Mouse (Mus musculus) CD4-positive, CD25-positive, alpha-beta regulatory T cell, adult 2 months (primary cell): ENCODE measurements around the gene Sh3bp5.
A peak's percentile ranks its signal among the peaks of the same experiment; 100 is the strongest.
"Not testable (repeated sequence)": the region's sequence is repeated elsewhere in the genome, so short reads cannot be mapped to it uniquely, and the experiment has no call there.

ENCODE experiments used
- DNase-seq: peaks from one replicate; pipeline ENCODE4 v3.0.0-alpha.2; 2012; ENCODE audit warnings: low read depth, low spot score

Sh3bp5 gene

DNA sequence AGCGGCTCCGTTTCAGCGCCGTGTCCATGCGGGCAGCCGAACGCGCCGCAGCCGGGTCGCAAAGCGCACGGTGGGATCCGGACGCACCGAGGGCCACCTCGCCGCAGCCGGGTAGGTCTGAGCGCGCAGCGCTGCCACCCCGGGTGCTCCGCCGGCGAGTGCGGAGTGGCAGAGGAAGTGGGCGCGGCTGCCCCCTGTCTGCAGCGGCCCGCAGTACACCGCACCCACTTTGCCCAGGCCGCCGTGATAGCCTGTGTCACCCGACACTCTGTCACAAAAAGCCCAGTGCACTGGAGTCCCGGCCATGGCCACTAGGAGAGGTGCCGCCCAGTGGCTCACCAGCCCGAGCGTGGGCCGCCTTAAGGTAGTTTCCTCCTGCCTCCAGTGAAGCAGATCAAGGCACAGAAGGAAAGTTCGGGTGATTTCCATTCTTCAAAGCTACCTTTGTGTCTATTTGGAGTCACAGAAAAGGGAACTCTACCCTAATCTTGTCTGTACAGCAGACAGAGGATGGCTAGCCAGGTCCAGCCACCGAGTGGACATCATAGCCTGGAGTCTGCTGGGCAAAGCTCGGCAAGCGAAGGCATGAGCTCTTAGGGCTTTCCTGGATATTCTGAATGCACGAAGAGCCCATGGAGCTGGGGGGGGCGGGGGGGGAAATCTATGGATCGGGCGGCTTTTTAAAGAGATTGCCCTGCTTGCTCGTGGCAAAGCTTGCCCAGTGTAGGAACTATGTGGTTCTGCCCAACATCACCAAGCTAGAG is at the start of gene Sh3bp5:
Gene Sh3bp5 (minus strand): TSS at position 149 of the 764 bp plus-strand sequence.
- DNase-seq = peak; percentile 97

DNA sequence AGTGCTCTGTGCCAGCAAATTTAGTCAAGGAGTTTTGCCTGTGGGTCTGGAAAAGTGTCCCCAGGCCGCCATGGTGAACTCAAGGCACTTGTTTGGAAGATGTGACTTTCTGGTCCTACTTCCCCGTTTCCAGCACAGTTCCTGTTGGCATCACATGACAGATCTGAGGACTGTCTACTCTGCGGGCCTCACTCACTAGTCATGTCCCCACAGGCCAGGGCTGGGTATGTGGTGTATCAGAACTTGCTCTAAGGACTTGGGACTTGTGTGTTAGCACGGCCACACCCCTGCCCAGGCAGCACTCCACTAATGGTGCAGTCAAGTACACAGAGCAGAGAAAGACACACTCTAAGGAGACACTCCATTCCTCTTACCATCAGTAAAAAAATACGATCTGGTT is 46.5 kb upstream of the Sh3bp5 start:
- DNase-seq = no peak

DNA sequence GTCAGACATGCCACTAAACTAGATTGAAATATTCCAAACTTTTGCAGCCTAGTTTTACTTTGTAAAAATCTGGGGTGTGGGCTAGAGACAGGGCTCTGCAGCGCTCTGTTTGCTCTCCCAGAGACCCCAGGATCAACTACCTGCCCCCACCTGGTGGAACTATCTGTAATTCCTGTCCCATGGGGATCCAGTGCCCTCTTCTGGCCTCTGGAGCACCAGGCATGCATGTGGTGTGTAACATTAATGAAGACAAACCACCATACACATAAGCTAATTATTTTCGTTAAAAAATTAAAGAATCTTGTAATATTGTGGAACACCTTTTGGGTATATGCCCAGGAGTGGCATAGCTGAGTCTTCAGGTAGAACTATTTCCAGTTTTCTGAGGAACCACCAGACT is 37.4 kb upstream of the Sh3bp5 start:
- peak; percentile 14 for DNase-seq

DNA sequence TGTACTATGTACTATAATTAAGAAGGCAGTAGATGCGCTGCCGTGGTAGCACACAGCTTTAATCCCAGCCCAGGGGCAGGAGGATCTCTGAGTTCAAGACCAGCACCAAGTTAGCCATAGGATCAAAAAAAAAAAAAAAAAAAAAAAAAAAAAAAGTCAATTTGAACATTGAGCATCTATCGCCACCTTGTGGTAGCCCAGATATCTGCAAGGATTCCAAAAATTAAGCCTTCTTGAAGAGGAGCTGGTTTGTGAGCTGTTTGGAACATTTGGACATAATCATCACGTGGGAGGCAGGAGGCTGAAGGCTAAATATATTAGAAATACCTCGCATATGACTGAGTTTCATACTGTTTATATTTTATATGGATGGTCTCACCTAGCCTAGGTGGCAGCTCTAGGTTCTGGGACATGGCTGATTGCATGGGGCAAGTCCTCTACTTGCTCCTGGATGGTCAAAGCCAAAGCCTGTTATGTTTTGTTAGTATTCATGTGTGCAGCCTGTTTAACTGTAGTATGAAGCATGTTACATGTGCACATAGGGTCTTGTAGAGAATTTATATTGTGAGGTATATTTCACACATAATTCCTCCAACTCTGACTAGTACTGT is 36.7 kb upstream of the Sh3bp5 start:
- peak; percentile 85 for DNase-seq

DNA sequence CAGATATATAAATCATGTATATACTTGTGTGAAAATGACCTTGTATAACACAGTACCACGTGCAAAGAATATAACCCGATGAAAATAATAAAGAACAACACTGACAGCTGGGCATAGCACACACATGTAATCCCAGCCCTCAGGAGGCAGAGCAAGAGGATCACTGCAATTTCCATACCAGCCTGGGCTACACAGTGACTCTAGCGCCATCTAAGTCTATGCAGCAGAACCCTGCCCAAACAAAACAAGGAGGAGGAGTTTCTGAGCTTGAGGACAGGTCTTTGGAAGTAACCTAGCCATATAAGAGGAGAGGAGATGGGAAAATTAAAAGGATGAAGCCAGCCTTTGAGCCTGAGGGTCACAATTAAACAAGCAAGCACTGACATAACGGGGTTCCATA is 33.8 kb upstream of the Sh3bp5 start:
- DNase-seq = no peak

DNA sequence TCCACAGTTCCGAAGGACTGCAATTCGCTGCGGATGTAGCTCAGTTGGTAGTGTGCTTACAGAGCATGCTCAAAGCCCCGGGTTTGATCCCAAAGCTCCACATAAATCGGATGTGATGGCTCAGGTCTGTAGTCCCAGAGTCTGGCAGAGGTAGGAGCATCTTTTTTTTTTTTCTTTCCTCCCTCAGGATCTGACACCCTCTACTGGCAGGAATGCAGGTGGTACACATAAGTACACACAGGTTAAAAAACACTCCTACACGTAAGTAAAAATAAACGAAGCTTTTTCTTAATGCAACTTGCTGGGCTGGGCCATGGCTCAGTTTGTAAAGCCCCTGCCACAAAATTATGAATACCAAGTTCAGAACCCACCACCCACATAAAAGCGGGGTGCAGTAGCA is 28.3 kb upstream of the Sh3bp5 start:
- DNase-seq = peak; percentile 31

DNA sequence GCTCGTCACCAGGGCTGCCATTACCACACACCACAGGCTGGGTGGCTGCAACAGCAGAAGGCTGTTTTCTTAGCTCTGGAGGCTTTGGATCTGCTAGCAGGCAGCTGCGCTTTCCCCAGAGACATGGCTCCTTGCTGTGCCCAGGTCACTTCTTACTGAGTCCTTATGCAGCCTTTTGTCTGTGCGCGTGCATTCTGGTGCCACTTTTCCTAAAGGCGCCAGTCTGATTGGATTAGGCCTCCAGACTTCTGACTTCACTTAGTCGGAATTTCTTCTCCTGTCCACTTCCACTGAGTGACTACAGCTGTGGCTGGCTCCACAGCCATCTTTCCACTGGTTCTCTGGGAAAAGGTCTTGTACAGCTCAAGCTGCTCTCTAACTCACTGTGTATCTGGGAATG is 27.0 kb upstream of the Sh3bp5 start:
- DNase-seq = no peak

DNA sequence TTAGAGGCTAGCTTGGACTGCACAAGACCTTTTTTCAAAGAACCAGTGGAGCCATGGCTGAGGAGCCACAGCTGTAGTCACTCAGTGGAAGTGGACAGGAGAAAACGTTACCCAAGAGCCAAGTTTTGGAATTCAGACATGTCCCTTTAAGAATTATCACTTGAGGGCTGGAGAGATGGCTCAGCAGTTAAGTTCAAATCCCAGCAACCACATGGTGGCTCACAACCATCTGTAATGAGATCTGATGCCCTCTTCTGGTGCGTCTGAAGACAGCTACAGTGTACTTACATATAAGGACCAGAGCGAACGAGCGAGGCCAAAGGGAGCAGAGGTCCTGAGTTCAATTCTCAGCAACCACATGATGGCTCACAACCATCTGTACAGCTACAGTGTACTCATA is 26.3 kb upstream of the Sh3bp5 start:
- peak; percentile 33 for DNase-seq

DNA sequence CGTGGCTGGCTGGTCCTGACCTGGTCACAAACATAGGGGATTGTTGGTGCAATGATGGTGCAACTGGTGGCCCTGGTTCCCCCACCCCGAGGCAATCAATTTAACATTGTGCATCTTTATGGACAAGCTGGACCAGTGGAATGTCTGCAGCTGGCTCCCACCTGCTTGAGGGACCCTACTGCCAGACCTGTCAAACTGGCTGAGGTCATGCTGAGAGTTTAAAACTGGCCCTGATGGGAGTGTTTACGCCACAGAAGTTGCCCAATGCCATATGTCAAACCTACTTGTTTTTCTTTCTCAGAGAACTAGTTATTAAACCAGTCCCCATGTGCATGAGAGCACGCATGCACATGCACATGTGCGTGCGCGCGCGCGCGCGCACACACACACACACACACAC is 22.1 kb upstream of the Sh3bp5 start:
- no peak for DNase-seq

DNA sequence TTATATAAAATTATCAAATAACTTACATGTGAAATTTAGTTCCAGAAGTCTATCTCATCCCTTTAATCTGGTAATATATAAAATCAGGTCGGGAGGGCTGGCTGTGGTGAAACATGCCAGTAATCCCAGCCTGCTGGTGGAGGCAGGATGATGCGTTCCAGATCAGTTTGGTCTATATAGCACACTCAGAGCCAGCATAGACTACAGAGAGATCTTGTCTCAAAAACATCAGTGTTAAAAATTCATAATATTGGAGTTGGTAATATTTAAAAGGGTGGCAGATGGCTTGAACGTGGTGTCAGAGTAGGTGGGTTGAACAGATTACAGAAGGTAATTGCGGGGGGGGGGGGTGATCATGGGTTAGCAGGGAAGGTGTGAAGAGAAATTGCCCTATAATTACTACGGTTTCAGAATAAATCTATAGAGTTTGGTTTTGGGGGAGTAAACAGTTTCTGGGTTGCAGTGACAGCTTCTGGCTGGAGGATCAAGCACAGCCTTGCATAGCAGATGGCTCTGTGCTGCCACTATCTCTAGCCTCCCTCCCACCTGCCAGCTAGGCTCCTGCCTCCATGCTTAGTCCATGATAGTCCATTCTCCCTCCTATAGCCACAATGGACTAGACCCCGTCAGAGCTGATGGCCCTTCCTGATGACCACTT is 20.3 kb upstream of the Sh3bp5 start:
- DNase-seq = no peak

DNA sequence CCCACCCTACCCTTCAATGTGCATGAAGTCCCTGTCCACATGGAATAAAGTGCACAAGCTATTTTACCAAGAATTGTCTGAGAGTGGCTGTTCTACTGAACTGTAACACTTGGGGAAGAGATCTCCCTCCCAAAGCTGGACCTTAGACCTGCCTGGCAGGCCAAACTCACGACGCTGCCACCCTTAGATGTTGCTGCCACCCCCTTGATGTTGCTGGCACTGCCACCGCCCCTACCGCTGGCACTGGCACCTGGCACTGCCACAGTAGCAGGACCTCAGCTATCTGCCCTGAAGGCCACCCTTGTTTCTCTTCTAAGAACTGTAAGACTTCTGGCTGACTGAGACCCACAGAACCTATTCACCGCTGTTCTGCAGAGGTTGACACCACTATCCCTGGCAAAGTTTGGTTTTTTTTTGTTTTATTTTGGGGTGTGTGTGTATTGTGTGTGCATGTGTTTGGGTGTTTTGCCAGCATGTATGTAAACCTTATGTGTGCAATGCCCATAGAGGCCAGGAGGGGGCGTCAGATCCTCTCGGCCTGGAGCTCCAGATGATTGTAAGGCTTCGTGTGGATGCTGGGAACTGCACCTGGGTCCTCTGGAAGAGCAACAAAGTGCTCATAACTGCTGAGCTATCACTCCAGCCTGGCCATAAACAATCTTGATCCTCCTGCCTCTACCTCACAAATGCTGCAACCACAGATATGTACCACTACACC is 19.1 kb upstream of the Sh3bp5 start:
- DNase-seq = peak; percentile 32

DNA sequence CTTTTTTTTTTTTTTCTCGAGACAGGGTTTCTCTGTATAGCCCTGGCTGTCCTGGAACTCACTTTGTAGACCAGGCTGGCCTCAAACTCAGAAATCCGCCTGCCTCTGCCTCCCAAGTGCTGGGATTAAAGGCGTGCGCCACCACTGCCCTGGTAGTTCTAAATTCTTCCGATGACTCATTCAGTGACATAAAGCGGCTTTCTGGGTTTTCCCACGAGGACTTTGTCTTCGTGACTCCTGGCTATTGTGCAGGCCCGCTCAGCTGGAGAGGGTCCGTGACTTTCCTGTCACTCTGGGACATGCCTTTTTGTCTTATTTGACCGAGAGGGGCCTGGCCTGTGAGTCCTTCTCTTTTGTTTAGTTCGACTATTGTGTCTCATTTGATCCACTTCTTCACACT is 18.1 kb upstream of the Sh3bp5 start:
- DNase-seq = not testable (repeated sequence)

DNA sequence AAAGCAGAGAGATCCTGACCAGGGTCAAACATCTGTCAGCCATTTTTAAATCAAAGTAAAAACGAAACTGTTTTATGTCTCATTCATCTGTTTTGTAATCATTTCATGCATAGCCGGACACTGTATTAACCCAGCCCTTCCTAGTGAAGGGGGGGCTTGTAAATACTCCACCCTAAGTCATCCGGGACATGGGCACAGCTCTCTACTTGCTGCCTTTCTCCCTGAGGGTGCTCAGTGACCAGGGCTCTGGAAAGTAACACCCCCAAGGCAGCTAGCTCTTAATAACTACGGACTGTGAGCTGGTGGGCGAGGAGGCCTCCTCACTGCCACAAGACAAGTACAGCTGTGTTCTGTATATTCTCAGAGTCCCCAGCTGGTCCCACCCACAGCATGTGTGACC is 13.1 kb upstream of the Sh3bp5 start:
- DNase-seq = no peak

DNA sequence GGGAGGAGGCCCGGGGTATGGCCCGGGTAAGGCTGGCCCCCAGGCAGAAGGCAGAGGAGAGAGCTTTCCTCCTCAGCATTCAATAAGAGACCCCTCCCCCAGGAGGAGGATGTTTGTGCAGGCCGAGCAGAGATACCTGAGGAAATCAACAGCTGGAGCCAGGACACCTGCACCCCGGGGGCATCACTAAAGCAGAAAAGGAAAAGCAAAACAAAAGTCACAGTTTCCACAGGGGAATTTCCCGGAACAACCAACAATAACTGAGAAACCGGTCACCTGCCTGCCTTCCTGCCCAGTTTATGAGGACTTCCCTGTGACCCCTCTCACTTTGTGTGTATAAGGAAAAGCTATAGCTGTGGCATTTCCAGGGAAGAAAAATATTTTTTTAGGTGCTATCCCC is 7.7 kb upstream of the Sh3bp5 start:
- DNase-seq = no peak

DNA sequence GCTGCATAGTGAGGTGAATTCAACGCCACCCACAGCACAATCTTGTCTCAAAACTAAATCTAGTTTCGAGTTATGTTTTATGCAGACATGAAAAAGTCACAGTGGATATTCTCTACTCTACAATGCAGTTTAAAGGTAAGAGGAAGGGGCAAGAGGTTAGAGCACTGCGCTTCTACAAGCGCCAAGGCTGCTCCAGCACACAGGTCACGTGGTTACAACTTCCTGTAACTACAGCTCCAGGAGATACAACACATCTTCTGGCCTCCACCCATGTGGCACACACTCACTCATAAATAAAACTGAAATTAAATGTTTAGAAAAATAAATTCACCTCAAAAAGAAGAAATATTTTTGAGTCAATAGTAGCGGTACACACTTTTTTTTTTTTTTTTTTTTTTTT is 4.8 kb upstream of the Sh3bp5 start:
- peak; percentile 73 for DNase-seq

DNA sequence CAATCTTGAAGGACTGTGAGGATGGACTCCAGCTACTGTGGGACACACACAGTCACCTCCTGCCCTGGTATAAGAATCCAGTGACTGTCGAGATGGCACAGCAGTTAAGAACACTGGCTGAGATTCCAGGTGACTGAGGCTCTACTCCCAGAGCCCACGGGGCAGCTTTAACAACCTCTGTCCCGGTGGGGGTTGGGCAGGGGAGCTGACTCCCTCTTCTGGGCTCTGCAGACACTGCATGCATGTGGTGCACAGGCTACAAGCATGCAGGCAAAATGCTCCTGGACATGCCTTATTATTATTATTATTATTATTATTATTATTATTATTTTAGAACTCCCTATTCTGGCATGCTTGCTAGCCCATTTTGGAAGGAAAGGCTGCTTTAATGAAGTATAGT is 4.4 kb upstream of the Sh3bp5 start:
- no peak for DNase-seq

DNA sequence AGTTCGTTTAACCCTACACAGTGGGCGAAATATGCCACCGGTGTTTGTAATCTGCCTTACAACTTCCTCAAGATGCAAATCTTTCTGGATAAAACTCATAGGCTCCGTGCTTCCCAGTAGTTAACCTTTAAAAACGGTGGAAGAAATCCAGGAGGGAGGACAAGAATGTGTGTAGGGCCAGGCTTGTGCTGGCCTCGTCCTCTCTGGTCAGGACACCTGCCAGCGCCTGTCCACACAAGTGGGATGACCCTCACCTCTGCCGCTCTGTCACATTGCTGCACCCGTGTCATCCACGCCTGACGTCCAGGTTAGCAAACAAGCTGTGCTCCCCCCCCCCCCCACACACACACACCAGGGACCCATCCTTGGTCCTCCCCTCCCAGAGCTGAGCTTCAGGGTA is 3.4 kb upstream of the Sh3bp5 start:
- DNase-seq = no peak

DNA sequence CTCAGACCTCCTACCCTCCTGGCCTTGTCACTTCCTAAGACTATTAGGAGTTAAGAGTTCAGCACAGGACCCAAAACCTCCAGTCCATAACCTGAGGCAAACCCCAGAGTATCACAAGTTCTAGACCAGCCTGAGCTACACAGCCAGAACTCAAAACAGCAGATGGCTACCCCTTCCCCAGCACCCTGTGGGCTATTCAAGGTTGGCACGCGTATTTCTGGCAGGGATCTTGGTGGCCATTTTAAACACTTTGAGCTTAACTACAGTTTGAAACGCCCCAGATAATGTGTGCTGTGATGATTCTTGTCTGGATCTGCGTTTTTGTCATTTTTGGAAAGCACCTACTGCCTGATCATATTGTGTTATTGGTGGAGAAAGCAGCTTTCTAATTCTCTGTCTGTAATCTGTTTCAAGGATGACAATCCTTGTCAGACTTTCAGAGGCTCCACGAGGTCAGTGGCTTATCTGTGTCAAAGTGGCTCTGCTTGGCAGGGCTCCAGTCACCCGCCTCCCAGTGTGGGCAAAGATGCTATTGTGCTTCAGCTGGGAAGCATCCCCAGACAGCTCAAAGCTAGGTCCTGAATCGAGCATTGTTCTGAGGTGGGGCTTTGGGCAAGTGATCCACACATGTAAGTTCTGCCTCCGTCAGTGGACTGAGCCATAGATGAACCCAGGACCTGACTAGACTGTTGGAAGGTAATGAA is 2.1 kb upstream of the Sh3bp5 start:
- no peak for DNase-seq

DNA sequence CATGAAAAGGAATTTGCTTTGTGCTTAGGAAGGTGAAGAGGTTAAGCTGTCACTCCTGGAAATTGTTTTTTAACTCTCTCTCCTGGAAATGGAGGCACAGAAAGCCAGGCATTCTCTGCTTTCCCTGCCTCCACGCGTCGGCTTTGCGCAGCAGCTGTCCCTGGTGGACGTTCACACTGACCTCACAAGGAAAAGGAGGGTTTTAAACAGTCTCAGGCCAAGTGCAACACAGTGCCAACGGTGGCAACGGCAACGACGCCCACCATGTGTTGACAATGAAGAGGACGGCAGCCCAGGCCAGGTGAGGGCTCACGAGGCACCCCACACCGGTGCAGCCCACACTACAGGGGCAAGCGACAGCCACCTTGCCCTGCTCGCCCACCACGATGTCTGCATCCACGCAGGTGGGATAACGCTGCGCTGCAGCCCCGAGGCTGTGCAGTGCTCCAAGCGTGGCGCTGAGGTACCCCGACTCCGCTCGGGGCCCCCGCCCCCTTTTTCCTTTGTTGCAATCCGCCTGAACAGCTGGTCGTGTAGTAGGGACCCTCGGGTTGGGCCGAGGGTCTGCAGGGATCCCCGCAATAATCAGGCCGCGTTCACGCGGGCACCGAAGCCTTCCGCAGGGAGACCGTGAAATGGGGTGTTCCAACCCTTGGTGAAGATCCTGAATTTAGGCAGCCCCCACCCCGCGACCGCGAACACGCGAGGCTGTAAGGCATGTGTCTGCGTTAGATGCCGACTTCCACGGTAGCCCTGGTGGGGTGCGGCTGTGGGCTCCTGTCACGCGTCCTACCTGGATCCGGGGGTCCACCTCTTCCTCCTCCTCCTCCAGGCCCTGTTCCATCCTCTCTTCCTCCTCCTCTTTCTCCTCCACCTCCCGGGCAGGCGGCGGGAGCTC is 611 bp downstream of the Sh3bp5 start:
- peak; percentile 40 for DNase-seq

DNA sequence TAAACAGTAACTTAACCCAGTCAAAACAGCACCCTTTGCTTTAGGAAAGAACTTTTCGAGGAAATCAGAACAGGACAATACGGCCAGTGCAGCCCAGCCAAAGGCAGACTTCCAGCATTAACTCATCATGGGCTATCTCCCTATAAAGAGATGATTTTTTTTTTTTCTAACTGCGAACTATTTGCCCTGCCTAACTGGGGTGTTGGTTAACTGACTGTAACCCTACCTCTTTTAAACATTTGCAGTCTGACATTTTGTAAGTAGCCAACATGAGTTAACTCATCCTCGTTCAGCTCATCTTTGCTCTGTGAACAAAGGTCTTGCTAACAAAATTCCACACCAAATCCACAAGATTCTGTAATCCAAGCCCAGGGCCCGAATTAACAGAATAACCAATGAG is 1.5 kb downstream of the Sh3bp5 start:
- no peak for DNase-seq
